ENCODE assay signal across 27 mouse cellular contexts in the genomic region with DNA sequence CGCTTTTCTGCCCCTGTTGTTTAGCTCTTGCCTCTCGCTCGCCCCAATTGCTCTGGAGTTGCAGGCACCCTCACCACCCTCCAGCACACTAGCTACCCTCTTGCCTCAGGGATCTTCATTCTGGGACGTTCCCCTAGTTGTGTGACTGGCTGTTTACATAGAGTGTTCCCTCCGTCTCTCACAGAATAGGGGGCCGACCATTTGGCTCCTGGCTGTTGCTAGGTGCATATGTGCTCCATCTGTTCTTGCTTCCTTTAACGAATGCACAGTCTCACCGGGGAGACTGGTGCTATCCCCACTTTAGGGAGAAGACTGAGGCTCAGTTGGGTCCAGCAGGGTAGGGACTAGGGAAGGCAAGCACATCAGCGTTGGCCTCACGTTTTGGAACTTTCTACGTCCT. TPM values are rescaled to one million over a fixed set of nuclear protein-coding genes. Genes with fewer than 3 reads are reported as not detected.
"Had no signal": no experiment of that assay in that cellular context is flagged by ENCODE, and none has a peak within 500 bp of the region (broad histone marks: within the 10 kb centered on the region; RNA-seq: fewer than 3 reads in every experiment).

No protein-coding gene starts in this region.

- H3K9ac ChIP-seq: heart, embryonic 12.5 days; hindbrain, embryonic 12.5 days; hindbrain, embryonic 14.5 days; liver, embryonic 13.5 days; liver, embryonic 15.5 days; liver, postnatal 0 days had no signal

- H3K27ac ChIP-seq: gastrocnemius, adult 2 months; heart, adult 2 months; hindbrain, embryonic 10.5 days; hindbrain, embryonic 12.5 days; hindbrain, embryonic 14.5 days; intestine, embryonic 15.5 days; limb, embryonic 10.5 days; limb, embryonic 12.5 days; liver, embryonic 13.5 days; liver, embryonic 15.5 days had no signal

- DNase-seq: gastrocnemius, adult 2 months; gastrocnemius, postnatal 10 days; gastrocnemius, postnatal 25 days; heart, adult 2 months; heart, postnatal 10 days; heart, postnatal 4 days; kidney, adult 18-20 months; kidney, adult 8-10 months; kidney, postnatal 10 days; kidney, postnatal 25 days; kidney, postnatal 4 days; liver; liver, embryonic 13.5 days; liver, postnatal 0 days had no signal

- H3K4me2 ChIP-seq: hindbrain, embryonic 12.5 days; hindbrain, embryonic 14.5 days; liver, embryonic 15.5 days had no signal

- H3K4me3 ChIP-seq: gastrocnemius, adult 2 months; heart, adult 2 months; hindbrain, embryonic 12.5 days; intestine, embryonic 15.5 days; layer of hippocampus, adult 2 months; left cerebral cortex, adult 2 months; liver, embryonic 13.5 days; liver, embryonic 15.5 days had no signal

- H3K9me3 ChIP-seq: heart, embryonic 12.5 days; hindbrain, embryonic 10.5 days; hindbrain, embryonic 12.5 days; intestine, embryonic 15.5 days; limb, embryonic 10.5 days; limb, embryonic 12.5 days; liver, embryonic 13.5 days; liver, embryonic 15.5 days had no signal

- ATAC-seq: hindbrain, embryonic 16.5 days; inflammation-experienced regulatory T-cells, adult 6 months; intestine, embryonic 15.5 days; intestine, postnatal 0 days; liver, postnatal 0 days had no signal

RNA-seq across cellular contexts. Expression of a gene that starts 7.3 kb away (rescaled TPM):
- polyA plus RNA-seq: inflammation-experienced regulatory T-cells, adult 6 months had no signal
